Mouse (Mus musculus): ENCODE measurements around the gene Casq2.

GRCm38 (mm10) chr3:102169197-102169905 lies 83.1 kb downstream of the Casq2 start:
- TF ChIP-seq CTCF (IDR thresholded peaks at IDR 0.05; ENCODE audit: low read depth) (no peak), EP300 (IDR thresholded peaks at IDR 0.05; ENCODE audit: low read depth) (no peak)

Measured in liver, embryonic 14.5 days (tissue).